Mouse (Mus musculus): ENCODE results near the gene Ovol3. TPM values are rescaled to one million over a fixed set of nuclear protein-coding genes. Genes with fewer than 3 reads are reported as not detected.
"Not testable (repeated sequence)": the region's sequence is repeated elsewhere in the genome, so short reads cannot be mapped to it uniquely, and the experiment has no call there.

The Ovol3 gene
- polyA plus RNA-seq, 1 experiment, result not detected

- Histone ChIP-seq H3K4me3 (ENCODE audit: insufficient read depth, low read length) (no peak overlapping the region), H3K27ac (ENCODE audit: insufficient read depth, low read length) (no peak overlapping the region), H3K4me1 (ENCODE audit: control insufficient read depth, insufficient read depth, low read length) (no peaks in the 10 kb centered on the region)
- TF ChIP-seq POLR2A (IDR thresholded peaks at IDR 0.05; ENCODE audit: low read depth, low read length), result no peak
- no peak for TF ChIP-seq CTCF (IDR thresholded peaks at IDR 0.05; ENCODE audit: borderline replicate concordance, insufficient read depth, low read length)
These were observed 21.6 kb downstream of the Ovol3 start for GRCm38 (mm10) chr7:30213881-30214280.

DNA sequence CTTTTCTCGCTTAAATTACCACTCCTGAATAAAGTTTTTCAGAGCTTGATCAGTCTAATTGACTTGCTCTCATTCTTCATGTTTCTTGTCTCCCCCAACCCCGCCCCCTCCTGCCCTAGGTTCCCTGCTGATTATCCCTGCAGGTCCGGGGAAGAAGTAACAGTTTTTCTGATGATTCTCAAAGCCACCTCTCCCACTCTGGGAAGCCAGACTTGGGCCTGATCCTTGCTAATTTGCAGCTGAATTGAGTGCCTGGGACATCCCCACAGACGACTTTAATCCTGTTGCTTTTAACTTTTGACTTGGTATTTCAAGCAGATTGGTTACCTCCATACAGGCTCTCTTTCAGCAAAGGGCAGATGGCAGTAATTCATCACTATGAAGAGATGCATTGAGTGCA lies 24.5 kb downstream of the Ovol3 start:
- H3K4me3 ChIP-seq (ENCODE audit: insufficient read depth, low read length), result no peak overlapping the region
- TF ChIP-seq CTCF (IDR thresholded peaks at IDR 0.05; ENCODE audit: borderline replicate concordance, insufficient read depth, low read length), result no peak
- TF ChIP-seq POLR2A (IDR thresholded peaks at IDR 0.05; ENCODE audit: low read depth, low read length), result no peak
- no peak overlapping the region for H3K27ac ChIP-seq (ENCODE audit: insufficient read depth, low read length)
- H3K4me1 ChIP-seq (ENCODE audit: control insufficient read depth, insufficient read depth, low read length), result no peaks in the 10 kb centered on the region

GRCm38 (mm10) chr7:30206364-30206763 lies 29.2 kb downstream of the Ovol3 start:
- H3K4me3 ChIP-seq (ENCODE audit: insufficient read depth, low read length); H3K4me1 ChIP-seq (ENCODE audit: control insufficient read depth, insufficient read depth, low read length); H3K27ac ChIP-seq (ENCODE audit: insufficient read depth, low read length): not testable (repeated sequence)

DNA sequence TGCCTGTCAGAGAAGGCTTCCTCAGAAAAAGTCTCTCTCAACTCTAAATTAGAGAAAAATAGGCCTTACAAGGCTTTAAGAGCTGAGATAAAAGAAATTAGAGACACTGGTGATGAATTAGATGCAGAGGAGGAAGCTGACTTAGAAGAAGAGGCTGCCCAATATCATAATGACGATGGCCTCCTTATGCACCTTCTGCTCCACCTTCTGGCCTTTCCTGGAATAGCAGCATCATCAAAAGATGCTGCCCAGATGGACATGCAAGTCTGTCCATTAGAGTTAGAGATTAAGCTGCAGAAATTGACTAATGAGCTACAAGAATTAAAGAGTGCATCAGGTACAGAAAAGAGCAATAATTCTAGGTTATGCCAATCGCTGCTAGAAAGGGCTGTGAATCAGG lies 30.1 kb downstream of the Ovol3 start:
- no peak overlapping the region for H3K27ac ChIP-seq (ENCODE audit: insufficient read depth, low read length)
- TF ChIP-seq CTCF (IDR thresholded peaks at IDR 0.05; ENCODE audit: borderline replicate concordance, insufficient read depth, low read length) (peak; percentile 48; the same call in 1 of the 2 replicates), POLR2A (IDR thresholded peaks at IDR 0.05; ENCODE audit: low read depth, low read length) (no peak)
- no peaks in the 10 kb centered on the region for H3K4me1 ChIP-seq (ENCODE audit: control insufficient read depth, insufficient read depth, low read length)
- no peak overlapping the region for H3K4me3 ChIP-seq (ENCODE audit: insufficient read depth, low read length)

GRCm38 (mm10) chr7:30204380-30204779 lies 31.1 kb downstream of the Ovol3 start:
- Histone ChIP-seq H3K4me1 (ENCODE audit: control insufficient read depth, insufficient read depth, low read length) (no peaks in the 10 kb centered on the region), H3K27ac (ENCODE audit: insufficient read depth, low read length) (no peak overlapping the region), H3K4me3 (ENCODE audit: insufficient read depth, low read length) (no peak overlapping the region)
- no peak for TF ChIP-seq CTCF (IDR thresholded peaks at IDR 0.05; ENCODE audit: borderline replicate concordance, insufficient read depth, low read length)
- no peak for TF ChIP-seq POLR2A (IDR thresholded peaks at IDR 0.05; ENCODE audit: low read depth, low read length)

DNA sequence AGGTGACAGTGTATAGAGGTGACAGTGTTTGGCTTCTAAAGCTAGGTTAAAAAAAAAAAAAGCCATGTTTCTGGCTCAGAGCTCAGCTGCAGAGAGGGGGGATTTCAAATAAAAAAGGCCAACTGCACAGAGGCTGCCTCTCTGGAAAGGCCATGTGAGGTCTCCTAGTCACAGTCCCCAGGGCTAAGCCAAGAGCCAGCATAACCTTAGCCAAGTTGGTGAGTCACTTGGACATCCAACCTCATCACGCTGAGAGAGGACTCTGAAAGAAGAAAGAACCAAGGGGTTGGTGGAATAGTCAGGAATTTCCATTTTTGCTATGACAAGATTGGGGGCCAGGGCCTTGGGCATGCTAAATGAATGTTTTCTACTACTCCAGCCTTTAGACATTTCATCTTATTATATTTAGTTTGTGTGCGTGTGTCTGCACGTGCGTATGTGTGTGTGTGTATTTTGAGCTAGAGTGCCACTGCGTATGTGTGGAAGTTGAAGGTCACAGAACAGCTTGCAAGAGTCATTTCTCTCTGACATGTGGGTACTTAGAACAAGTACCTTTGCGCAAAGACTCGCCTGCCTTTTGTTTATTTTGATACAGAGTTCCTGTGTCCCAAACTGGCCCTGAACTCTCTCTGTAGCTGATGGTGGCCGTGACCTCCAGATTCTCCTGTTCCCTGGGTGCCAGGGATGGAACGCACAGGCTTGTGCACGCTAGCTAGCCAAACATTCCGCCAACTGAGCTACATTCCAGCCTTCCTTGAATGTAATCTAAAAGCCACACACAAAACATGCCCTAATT lies 32.4 kb downstream of the Ovol3 start:
- Histone ChIP-seq H3K4me1 (ENCODE audit: control insufficient read depth, insufficient read depth, low read length) (no peaks in the 10 kb centered on the region), H3K27ac (ENCODE audit: insufficient read depth, low read length) (no peak overlapping the region), H3K4me3 (ENCODE audit: insufficient read depth, low read length) (no peak overlapping the region)
- TF ChIP-seq CTCF (IDR thresholded peaks at IDR 0.05; ENCODE audit: borderline replicate concordance, insufficient read depth, low read length), result no peak
- TF ChIP-seq POLR2A (IDR thresholded peaks at IDR 0.05; ENCODE audit: low read depth, low read length), result no peak

- not testable (repeated sequence) for H3K4me3 ChIP-seq (ENCODE audit: insufficient read depth, low read length); H3K27ac ChIP-seq (ENCODE audit: insufficient read depth, low read length); H3K4me1 ChIP-seq (ENCODE audit: control insufficient read depth, insufficient read depth, low read length)
These were observed 34.9 kb downstream of the Ovol3 start for GRCm38 (mm10) chr7:30200661-30201060.

DNA sequence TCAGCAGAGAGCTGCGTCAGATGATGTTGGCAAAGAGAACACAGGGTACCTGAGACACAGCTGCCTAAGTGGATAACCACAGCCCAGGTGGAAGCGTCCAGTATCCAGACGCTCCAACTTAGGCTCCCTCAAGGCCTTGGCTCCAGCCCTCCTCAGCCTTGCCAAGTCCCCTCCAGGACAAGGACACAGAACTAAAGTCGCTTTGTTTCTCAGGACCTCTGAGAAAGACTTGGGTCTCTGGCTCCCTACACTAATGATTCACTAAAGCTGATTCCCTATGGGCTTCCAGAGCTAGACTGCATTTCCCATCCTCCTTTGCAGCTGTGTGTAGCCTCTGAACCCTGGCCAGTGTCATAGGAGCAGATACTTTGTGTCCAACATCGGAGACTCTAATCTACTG lies 35.3 kb downstream of the Ovol3 start:
- Histone ChIP-seq H3K27ac (ENCODE audit: insufficient read depth, low read length) (no peak overlapping the region), H3K4me1 (ENCODE audit: control insufficient read depth, insufficient read depth, low read length) (peaks cover 4% of the 10 kb centered on the region), H3K4me3 (ENCODE audit: insufficient read depth, low read length) (no peak overlapping the region)
- TF ChIP-seq CTCF (IDR thresholded peaks at IDR 0.05; ENCODE audit: borderline replicate concordance, insufficient read depth, low read length) (no peak), POLR2A (IDR thresholded peaks at IDR 0.05; ENCODE audit: low read depth, low read length) (no peak)

- H3K4me3 ChIP-seq (ENCODE audit: insufficient read depth, low read length), result no peak overlapping the region
- peaks cover 4% of the 10 kb centered on the region for H3K4me1 ChIP-seq (ENCODE audit: control insufficient read depth, insufficient read depth, low read length)
- TF ChIP-seq CTCF (IDR thresholded peaks at IDR 0.05; ENCODE audit: borderline replicate concordance, insufficient read depth, low read length) (no peak), POLR2A (IDR thresholded peaks at IDR 0.05; ENCODE audit: low read depth, low read length) (no peak)
These were observed 35.9 kb downstream of the Ovol3 start for GRCm38 (mm10) chr7:30199498-30200139.

DNA sequence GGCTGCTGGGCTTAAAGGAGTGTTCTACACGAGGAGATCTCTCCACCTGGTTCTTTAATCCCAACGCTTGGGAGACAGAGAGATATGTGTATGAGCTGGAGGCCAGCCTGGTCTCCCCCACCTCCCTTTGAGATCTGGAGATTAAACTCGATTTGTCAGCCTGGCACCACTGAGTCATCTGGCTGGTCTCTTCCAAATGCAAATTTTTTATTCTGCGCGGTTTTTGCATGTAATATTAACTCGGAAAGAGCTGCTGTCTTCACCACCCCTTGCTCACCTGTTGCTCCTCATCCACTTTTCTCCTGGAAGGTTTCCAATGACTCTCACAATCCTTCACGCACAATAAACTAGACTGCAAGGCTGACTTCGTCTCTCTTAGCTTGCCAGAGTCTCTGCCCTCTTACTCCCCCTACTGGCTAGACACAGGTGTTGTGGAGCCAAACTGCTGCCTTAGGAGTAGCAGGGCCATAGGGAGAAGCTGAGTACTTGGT lies 37.0 kb downstream of the Ovol3 start, which contains the start of gene Capns1:
Gene Capns1 (minus strand): TSS at position 331 of the 491 bp plus-strand sequence.
- no peak within 1 kb of the TSS for H3K27ac ChIP-seq (ENCODE audit: insufficient read depth, low read length)
- no peak within 1 kb of the TSS for H3K4me3 ChIP-seq (ENCODE audit: insufficient read depth, low read length)
- TF ChIP-seq CTCF (IDR thresholded peaks at IDR 0.05; ENCODE audit: borderline replicate concordance, insufficient read depth, low read length) (peak; percentile 79; the same call in 1 of the 2 replicates), POLR2A (IDR thresholded peaks at IDR 0.05; ENCODE audit: low read depth, low read length) (no peak)
- peaks cover 4% of the 10 kb centered on the region for H3K4me1 ChIP-seq (ENCODE audit: control insufficient read depth, insufficient read depth, low read length)

More at GRCm38 (mm10) chr7:30199498-30200139, 35.9 kb downstream of the Ovol3 start:
- H3K27ac ChIP-seq (ENCODE audit: insufficient read depth, low read length), result no peak overlapping the region
